Mouse (Mus musculus): ENCODE measurements at regions not wholly inside any gene's neighbourhood (a gene's known extent, or its start where the extent isn't known, plus 50 kb on each side); places are given as distances from the start of the nearest gene placed in this dataset.
"Not testable (repeated sequence)": the region's sequence is repeated elsewhere in the genome, so short reads cannot be mapped to it uniquely, and the experiment has no call there.

GRCm38 (mm10) chr11:26826194-26826593 is 232.4 kb upstream of the Vrk2 start:
- in situ Hi-C loops (cut with MboI, MseI) = no loop called here

- in situ Hi-C loops (cut with MboI, MseI) = no loop called here
Measured at GRCm38 (mm10) chr11:26824080-26824727, 230.4 kb upstream of the Vrk2 start.

GRCm38 (mm10) chr11:26821091-26821490 is 227.3 kb upstream of the Vrk2 start:
- in situ Hi-C loops (cut with MboI, MseI) = no loop called here

- in situ Hi-C loops (cut with MboI, MseI) = no loop called here
Measured at GRCm38 (mm10) chr11:26817316-26817715, 223.5 kb upstream of the Vrk2 start.

GRCm38 (mm10) chr11:26815104-26815503 is 221.3 kb upstream of the Vrk2 start:
- in situ Hi-C loops (cut with MboI, MseI) = no loop called here

GRCm38 (mm10) chr11:26814601-26815000 is 220.8 kb upstream of the Vrk2 start:
- in situ Hi-C loops (cut with MboI, MseI) = no loop called here

- in situ Hi-C loops (cut with MboI, MseI) = no loop called here
Measured at GRCm38 (mm10) chr11:26802249-26802941, 208.6 kb upstream of the Vrk2 start.

- in situ Hi-C loops (cut with MboI, MseI) = no loop called here
Measured at GRCm38 (mm10) chr11:26800296-26800695, 206.5 kb upstream of the Vrk2 start.

- in situ Hi-C loops (cut with MboI, MseI) = no loop called here
Measured at GRCm38 (mm10) chr11:26794629-26794966, 200.8 kb upstream of the Vrk2 start.

- in situ Hi-C loops (cut with MboI, MseI) = no loop called here
Measured at GRCm38 (mm10) chr11:26793928-26794628, 200.3 kb upstream of the Vrk2 start.

- in situ Hi-C loops (cut with MboI, MseI) = no loop called here
Measured at GRCm38 (mm10) chr11:26789281-26789680, 195.5 kb upstream of the Vrk2 start.

- in situ Hi-C loops (cut with MboI, MseI) = no loop called here
Measured at GRCm38 (mm10) chr11:26785164-26785563, 191.4 kb upstream of the Vrk2 start.

GRCm38 (mm10) chr11:26773122-26773796 is 179.5 kb upstream of the Vrk2 start:
- in situ Hi-C loops (cut with MboI, MseI) = no loop called here

- in situ Hi-C loops (cut with MboI, MseI) = no loop called here
Measured at GRCm38 (mm10) chr11:26755576-26755975, 161.8 kb upstream of the Vrk2 start.

GRCm38 (mm10) chr11:26753616-26754015 is 159.8 kb upstream of the Vrk2 start:
- in situ Hi-C loops (cut with MboI, MseI) = no loop called here

- in situ Hi-C loops (cut with MboI, MseI) = no loop called here
Measured at GRCm38 (mm10) chr11:26742235-26742634, 148.4 kb upstream of the Vrk2 start.

- in situ Hi-C loops (cut with MboI, MseI) = no loop called here
Measured at GRCm38 (mm10) chr11:26739732-26740131, 145.9 kb upstream of the Vrk2 start.

GRCm38 (mm10) chr11:26726969-26727368 is 133.2 kb upstream of the Vrk2 start:
- in situ Hi-C loops (cut with MboI, MseI) = no loop called here

GRCm38 (mm10) chr11:26724963-26725721 is 131.3 kb upstream of the Vrk2 start:
- in situ Hi-C loops (cut with MboI, MseI) = no loop called here

GRCm38 (mm10) chr11:26722292-26722691 is 128.5 kb upstream of the Vrk2 start:
- in situ Hi-C loops (cut with MboI, MseI) = no loop called here

- in situ Hi-C loops (cut with MboI, MseI) = no loop called here
Measured at GRCm38 (mm10) chr11:26721173-26721572, 127.4 kb upstream of the Vrk2 start.

GRCm38 (mm10) chr11:26711237-26711636 is 117.4 kb upstream of the Vrk2 start:
- in situ Hi-C loops (cut with MboI, MseI) = not testable (repeated sequence)

Measured in T-helper 2 cell (primary cell).